Mouse (Mus musculus) induced T-regulatory cell, adult 2 months (primary cell): ENCODE results near the gene Rpgrip1l.

Source experiments
- DNase-seq: peaks from one replicate; pipeline ENCODE4 v3.0.0-alpha.2; 2012; ENCODE audit warnings: low read depth

The Rpgrip1l gene

DNA sequence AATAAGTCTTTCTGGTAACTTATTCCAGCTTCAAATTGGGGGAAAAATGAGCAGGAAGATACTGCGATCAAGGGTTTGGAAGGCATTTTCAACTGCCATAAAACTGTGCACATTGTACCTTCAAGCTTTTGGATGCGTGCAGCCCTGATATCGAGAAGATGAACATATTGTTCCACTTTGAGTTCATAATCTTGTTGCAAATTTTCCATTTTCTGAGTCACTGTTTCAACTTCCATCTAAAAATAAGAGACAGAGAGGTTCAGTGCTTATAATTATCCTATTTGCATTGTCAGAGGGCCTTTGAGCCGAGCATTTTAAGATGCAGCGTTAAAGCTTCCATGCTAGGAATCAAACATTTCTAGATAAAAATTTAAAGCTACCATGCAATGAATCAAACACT lies 39.6 kb downstream of the Rpgrip1l start:
- no peak for DNase-seq

DNA sequence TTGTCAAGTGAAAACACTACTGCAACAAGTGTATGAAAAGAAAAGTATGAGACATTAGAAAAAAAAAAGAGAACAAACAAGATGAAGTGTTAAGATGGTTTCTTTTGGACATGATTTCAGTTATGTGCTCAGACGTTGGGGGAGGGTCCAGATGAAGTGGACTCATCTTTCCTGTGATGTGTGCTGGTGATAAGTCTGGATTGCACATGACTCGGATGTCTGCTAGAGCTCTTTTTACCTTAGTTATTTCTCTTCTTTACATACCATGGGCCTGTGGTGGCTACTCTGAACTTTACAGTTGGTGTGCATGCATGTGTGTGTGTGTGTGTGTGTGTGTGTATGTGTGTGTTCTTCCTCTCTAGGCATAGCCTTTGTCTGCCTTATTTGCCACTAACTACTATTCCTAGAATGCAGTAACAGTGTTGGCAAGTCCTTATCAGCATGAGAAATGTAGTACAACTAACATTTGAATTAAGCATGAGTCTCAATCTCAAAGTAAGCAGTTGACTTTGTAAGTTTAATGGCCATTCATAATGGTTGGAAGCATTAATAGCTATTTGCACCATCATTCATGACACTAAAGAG lies 43.6 kb downstream of the Rpgrip1l start:
- no peak for DNase-seq

DNA sequence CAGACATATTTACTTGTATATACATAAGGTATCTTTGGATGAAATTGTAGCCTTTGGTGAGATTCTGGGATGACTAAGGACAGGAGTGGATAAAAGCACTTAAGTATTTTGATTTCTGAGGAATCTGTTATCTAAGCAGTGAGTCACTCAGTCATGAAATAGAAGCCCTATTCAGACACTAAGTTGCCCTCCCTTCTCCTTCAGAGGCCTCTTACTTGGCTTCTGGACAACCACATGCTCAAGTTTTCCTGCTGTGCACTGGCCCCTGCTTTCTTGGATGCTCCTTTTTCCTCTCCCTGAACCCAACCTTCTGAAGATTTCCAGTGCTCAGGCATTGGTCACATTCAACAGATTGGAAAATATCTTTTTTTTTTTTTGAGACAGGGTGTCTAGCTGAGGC lies 48.5 kb downstream of the Rpgrip1l start:
- DNase-seq = no peak

DNA sequence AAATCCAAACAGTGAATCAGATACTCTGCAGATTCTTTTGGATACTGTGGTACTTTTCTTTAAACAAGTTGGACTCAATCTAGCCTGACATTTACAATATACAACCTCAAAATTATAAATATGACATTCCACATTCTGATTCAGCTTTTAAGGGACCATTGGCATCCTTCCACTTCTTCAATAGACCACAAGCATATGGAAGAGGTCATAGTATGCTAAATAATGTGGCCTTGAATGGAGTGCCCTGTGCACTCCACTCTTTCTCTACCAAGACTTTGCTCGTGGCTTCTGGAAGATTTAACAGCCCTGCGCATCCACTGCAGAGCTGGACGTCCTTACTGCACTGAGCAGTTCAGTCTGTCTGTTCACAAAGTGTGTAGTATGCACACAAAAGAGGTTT lies 49.1 kb downstream of the Rpgrip1l start:
- DNase-seq = no peak

DNA sequence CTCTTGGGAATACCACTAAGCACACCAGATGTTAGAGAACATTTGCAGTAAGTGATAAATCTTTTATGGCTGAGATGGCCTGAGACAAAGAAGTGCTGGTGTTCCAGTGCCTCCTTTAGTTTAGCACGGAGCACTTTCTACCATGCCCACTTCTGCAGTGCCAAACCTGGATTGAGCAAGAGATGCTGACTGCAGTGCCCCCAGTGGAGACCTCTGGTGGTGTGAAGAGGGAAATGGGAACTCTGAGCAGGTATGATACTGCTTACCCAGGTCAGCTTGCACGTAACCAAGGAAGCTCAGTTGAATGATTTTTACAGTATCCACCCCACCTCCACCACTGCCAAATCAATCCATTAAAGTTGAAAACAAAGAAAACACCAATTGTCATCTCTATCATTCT lies 51.5 kb downstream of the Rpgrip1l start:
- DNase-seq = no peak

DNA sequence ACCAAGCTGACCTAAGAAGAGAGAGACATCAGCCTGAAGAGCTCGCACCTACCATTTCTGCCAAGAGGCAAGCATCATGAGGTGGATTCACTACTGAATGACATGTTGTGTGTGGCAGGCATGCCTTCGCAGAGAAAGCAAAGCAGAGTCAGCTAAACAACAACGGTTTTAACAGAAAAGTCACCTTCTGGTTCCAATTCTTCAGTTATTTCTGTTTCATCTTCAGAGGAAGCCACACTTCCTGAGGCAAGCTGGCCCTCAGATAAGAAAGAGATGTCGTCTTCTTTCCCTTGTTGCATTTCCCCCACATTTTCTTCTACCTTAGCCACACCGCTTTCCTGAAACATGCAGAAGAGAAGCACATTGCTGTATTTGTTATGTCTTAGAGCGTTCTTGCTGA lies 62.1 kb downstream of the Rpgrip1l start:
- DNase-seq = no peak

DNA sequence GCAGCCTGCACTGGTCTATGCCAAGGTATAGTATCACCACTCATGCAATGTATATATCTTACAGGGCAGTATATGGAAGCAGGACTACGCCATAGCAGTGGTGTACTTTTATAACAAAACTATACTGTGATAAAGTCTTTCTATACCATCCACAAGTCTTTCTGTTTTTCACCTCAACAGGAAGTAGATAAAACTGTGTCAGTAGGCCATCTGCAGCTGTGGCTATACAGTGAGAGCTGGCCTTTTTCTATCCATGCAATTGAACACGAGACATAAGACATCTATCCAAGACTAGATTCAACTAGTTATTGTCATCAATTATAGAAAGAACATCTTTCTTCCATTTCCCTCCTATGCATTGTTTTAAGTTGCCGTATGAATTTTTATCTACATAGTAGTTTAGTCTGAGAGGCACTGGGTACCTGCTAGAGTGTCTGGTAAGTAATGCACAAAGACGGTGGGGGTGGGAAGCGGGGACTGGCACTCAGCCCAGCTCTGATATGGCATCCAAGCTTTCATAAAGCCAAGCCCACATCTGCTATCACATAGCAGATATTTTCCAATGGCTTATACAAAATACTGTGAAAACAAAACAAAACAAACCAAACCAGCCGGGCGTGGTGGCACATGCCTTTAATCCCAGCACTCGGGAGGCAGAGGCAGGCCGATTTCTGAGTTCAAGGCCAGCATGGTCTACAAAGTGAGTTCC lies 63.1 kb downstream of the Rpgrip1l start:
- no peak for DNase-seq

DNA sequence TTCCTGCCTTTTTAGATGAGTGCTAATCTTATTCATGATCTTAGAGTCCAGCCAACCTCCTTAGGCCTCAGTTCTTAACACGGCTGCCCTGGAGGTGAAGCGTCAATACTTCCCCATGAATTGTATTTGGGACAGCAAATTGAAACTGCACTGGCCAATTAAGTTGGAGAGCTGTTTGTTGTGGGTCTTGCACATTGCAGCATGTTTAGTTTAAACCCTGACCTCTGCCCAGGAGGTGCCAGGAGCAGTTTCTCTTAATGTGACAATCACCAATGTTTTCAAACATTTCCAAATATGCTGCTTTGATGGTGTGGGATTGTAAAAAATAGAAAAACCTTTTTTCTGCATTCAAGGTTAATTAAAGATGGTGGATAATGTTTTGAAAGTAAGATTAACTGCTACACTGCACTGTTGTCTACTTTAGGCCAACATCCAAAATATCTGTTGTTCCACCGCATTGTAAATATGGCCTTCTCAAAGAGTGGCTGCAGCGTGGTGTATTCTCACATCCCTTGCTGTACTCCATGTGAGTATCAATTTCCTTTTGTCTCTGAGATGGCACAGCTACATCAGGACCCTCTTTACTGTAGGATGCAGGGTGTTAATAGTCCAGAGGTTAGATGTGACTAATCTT lies 67.1 kb downstream of the Rpgrip1l start:
- no peak for DNase-seq

DNA sequence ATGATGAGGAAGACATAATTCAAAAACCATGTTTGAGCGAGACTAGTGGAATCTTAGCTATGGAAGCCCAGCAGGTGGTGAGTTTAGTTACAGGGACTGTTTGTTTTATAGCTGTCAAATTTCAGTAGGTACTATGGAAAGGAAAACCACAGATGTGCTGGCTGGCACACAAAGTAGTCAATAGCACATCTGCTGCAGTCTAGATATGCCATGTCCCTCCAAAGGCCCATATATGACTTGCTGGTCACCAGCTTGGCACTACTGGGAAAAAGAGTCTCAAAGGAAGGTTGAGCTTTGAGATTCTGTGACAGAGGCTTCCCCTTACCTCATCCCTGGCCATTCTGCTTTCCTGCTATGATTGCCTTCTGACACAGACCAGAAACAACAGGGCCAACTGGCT lies 70.3 kb downstream of the Rpgrip1l start:
- no peak for DNase-seq

DNA sequence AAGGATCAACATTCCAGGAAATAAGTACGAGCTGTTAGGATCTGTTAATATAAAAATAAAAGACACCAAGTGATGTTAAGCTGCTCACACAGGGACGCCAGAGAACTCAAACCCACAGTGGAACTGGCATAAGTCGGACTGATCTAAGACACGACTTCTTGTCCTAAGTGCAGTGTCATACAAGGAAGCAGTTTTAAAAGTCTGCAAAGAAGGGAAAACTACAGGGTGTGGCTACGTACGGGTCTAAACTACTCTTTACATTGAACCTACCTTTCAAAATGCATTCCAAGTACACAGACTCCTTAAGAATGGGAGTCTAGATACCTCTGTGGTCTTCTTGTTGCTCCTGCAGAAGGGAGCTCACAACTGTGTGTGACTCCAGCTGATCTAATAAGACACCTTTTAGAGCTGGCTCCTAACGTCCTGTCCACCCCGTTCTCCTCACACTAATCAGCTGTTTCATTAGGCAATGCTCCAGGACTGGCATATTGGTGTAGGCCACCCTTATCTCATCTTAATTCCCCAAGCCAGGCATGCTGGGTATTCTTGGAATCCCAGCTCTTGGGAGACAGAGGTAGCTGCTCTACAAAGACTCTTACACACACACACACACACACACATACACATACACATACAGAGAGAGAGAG lies 71.1 kb downstream of the Rpgrip1l start:
- DNase-seq = no peak

DNA sequence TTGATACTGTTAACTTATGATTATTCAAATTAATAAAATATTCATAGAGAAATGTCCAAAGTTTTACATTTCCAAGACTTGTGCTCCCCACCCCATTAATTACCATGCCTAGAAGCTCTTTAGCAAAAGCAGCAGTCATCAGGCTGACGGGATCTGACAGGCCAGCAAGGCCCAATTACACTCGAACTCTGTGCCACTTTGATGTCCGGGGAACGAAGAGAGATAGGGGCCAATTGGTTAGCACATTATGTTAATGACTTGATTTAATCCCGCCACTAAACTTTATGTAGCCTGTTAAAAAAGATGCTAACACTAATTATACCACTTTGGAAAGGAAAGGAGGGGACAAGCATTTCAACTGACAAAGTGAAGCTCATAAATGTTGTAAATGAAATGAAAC lies 71.7 kb downstream of the Rpgrip1l start:
- DNase-seq = no peak

DNA sequence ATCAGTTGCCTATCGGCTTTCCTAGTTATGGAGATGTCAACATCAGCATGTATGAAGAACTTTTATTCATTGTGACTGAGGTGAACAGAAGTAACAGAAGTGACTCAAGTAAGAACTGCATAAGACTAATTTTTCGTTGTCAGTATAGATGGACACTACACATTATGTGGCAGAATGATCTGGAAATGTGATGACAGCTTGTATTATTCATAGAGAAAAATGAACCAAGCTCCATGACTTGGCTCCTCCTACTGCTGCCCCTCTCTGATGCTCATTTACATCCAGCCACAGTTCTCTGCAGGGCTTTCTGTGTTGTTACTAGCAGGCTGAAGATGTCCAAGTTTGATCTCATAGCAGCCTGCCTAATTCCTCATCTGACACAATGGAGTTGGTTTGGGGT lies 75.9 kb downstream of the Rpgrip1l start:
- no peak for DNase-seq

DNA sequence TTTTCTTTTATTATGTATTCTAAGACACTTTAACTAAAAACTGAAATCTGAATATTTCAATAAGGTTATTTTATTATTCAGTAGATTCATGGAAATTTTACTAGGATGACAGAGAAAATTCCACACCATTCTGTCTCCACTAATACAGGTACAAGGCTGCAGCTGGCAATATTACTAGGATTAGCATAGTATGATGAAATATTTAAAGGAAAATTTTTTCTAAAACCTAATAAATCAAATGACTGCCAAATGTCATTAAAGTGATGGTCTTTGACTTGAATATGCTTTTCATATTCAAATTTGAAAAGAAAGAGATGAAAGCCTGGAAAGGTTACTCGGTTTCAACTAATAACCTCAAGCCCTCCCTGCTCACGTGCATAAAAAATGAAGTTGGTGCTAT lies 79.0 kb downstream of the Rpgrip1l start:
- no peak for DNase-seq

DNA sequence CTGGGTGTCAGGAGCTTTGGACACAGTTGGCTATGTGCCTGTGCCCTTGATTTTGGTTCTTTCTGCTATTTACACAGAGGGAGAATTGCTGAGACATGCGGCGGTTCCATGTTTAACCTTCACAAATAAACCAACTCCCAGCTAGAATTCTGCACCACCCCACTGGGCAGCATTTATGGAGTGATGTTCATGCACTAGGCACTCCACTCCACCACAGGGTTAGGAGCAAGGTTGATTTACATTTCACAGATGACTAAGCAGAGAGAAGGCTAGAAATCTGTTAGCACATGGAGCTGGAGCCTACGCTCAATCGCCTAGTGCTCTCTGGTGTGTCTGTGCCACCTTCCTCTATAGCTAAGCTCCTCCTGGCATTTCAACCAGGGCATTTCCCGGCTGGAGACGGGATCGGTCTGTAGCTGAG lies 85.6 kb downstream of the Rpgrip1l start:
- no peak for DNase-seq

DNA sequence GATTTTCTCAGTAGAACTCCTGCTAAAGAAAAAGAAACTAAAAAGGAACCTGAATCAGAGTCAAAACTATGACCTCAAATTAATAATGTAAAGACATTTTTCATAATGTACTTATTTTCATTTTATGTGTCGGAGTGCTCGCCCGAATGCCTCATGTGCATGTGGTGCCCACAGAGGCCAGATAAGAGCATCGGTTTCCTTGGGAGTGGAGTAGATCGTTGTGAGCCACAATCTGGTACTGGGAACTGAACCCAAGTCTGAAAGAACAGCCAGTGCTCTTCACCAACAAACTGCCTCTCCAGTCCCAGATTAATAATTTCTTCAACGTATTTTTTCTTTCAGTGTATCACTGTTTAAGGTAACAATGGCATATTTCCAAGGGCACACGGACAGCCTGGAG lies 88.8 kb downstream of the Rpgrip1l start:
- no peak for DNase-seq

DNA sequence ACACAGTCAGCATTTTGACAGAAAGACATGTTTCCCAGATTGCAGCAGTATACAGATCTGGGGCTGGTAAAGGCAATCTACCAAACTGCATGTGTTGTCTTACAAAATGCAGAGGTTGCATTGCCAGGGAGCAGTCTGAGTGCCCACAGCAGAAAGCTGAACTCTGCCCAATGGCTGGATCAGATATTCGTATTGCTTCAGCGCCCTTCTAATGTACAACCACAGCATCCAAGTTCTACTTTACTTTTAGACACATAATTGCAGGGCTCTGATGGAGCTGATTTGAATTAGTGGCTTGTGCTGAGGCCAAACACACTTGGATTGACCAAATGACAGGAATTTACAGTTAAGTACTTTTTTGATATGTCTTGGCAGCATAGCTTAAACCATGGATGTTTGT lies 91.2 kb downstream of the Rpgrip1l start:
- no peak for DNase-seq

DNA sequence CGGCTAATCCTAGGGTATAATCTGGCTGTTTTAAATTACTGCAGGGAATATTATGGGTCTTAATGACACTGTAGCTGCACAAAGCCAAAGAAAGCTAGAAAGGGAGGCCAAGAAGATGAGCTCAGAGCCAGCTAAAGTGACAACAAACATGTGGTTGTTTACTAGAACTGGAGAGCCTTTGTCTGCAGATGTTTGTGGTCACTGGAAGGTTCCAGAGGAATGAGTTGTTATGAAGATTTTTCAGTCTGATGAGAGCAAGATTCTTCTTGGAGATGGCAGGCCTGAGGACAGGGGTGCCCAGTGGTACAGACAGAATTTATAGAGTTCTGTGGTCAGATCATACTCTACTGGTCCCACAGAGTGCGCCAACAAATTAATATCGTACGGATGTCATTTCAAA lies 94.8 kb downstream of the Rpgrip1l start:
- no peak for DNase-seq

DNA sequence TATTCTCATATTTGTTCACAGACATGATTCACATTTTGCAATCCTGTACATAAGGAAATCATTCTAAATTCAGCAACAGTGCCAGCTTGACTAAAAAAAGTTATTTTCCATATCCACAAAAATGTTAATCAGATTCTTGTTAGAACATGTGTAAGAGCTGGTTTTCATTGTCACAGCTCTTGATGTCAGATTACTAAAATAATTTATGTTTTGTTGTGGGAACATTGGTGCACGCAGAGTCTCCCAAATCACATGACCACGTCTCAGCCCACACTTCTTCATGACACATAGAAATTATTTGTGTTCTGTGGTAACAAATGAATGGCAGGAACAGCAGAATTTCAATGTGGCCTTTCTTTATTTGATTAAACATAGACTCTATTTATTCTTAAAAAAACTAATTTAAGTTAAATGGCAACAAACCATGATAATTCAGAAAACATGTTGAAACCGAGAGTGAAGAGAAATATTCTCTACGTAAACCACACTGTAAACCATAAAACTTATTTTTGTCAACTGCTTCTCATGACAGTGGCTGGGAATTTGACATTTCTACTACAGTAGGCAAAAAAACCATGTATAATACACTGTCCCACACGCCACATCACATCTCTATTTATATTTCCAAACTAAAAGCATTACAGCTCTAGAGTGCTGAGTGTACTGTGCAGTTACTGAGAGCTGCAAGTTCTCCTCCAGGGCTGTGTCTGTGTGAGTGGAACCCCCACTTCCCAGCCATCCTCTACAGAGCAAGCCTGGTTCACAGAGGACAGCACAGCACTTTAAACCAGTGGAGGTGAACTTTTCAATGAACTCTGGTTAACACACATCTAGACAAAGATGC lies 95.8 kb downstream of the Rpgrip1l start:
- no peak for DNase-seq

DNA sequence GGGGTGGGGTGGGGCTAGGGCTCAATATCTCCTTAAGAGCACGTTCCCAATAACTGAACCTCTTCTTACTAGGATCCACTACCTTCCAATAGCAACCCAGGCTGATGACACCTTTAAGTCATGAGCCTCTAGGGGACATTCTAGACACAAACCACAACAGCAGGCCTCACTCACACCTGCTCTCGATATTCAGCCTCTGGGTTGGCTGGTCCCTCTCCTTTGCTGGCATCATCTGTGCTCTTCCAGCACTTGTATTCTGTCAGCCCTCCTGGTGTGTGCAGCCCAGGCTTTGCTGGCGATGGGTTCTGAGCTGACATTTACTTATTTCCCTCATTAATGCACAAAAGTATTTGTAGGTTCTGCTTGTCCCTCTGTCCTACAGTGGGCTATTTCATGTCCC lies 98.8 kb downstream of the Rpgrip1l start:
- DNase-seq = no peak

DNA sequence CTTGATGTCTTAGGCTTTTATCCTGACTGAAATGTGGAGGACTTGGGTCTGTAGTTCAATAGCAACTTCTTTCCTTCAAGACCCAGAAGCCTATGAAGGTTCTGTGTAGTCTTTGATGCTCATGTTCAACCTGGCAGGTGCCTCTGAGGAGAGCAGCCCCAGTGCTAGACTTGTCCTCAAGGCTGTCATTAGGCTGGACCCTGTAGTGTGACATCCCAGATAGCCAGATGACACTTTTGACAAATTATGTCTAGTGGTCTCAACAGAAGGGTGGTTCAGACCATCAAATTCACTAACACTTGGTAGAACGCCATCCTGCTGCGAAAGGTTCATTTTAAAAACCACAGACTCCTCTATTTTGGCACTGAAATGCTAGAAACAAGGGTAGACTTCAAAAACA lies 100.1 kb downstream of the Rpgrip1l start:
- no peak for DNase-seq

DNA sequence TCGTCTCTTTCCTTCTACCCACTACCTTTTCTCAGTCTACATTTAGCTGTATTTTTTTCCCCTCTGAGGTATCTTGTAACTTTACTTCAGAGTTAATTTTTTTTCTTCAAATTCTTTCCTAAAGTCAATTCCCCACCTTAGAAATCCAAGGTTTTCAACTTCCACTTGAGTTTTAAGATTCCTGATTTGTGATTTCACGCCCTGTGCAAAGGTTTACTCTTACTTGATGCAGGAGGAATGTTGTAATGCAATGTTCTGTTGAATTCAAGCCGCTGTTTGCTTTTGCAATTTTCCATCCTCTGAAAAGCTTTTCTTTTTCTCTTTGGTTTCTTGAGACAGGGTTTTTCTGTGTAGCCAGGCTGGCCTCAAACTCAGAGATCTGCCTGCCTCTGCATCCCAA lies 103.4 kb downstream of the Rpgrip1l start:
- no peak for DNase-seq

DNA sequence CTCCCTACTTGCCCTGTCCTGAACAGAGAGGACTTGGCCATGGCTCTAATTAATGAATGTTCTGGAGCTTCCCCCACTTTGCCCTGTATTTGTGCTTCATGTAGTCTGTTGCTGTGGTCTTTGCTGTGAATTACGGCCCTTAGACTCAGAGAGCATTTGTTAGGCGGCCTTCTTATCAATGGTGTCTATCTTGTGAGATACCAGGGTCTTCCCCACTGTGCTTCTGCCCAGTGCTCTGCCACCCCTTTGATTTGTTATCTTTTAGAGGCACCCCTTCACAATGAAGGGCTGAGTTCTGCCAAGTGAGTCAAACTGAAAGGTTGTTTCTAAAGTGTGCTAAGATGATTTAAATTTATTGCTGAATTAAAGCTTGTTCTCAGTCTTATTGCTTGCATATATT lies 105.4 kb downstream of the Rpgrip1l start:
- DNase-seq = no peak
